Mouse (Mus musculus) small intestine, adult 2 months (tissue): ENCODE results near the gene Taar3. TPM values are rescaled to one million over a fixed set of nuclear protein-coding genes. Genes with fewer than 3 reads are reported as not detected.

ENCODE experiments used
- H3K27ac ChIP-seq: fragments of 200-500 bp; 2 replicates; pipeline ENCODE4 v1.5.1; 2012; ENCODE audit warnings: low read depth, low read length, control low read depth, inconsistent platforms; ENCODE audit not compliant: insufficient read depth
- H3K27me3 ChIP-seq: fragments of 200-500 bp; 2 replicates; pipeline ENCODE4 v1.6.1; 2012; ENCODE audit warnings: mild to moderate bottlenecking, moderate library complexity, low read length, inconsistent platforms; ENCODE audit not compliant: control insufficient read depth, insufficient read depth
- H3K36me3 ChIP-seq: fragments of 200-500 bp; 2 replicates; pipeline ENCODE4 v1.6.1; 2012; ENCODE audit warnings: mild to moderate bottlenecking, low read length, control low read depth, inconsistent platforms; ENCODE audit not compliant: control insufficient read depth, insufficient read depth
- H3K4me1 ChIP-seq: fragments of 200-500 bp; 2 replicates; pipeline ENCODE4 v1.6.1; 2012; ENCODE audit warnings: low read length, inconsistent platforms, mixed read lengths; ENCODE audit not compliant: control insufficient read depth, insufficient read depth, insufficient read length
- H3K4me3 ChIP-seq: fragments of 200-500 bp; 2 replicates; pipeline ENCODE4 v1.5.1; 2012; ENCODE audit warnings: low read depth, mild to moderate bottlenecking, control low read depth, inconsistent platforms, low read length, moderate library complexity
- CTCF ChIP-seq: fragments of 200-500 bp; IDR thresholded peaks from 2 replicates; pipeline ENCODE4 v1.5.1; 2012; ENCODE audit warnings: low read depth, mild to moderate bottlenecking, control low read depth, inconsistent platforms, low read length, moderate library complexity, mixed read lengths; ENCODE audit not compliant: insufficient replicate concordance, insufficient read length; ENCODE audit errors: extremely low read depth
- POLR2A ChIP-seq: fragments of 200-500 bp; IDR thresholded peaks from 2 replicates; pipeline ENCODE4 v1.6.1; 2012; ENCODE audit warnings: low read depth, mild to moderate bottlenecking, control low read depth, inconsistent platforms, low read length, moderate library complexity
- WGBS: fragments of 180-500 bp; shearing (Covaris S2); methylation state at CpG from one replicate; pipeline ENCODE4 v1.1.7; 2018; 5-methylcytosine and 5-hydroxymethylcytosine counted together
- polyA plus RNA-seq: library from polyadenylated mRNA; depleted of rRNA; stranded (reverse); fragments of >200 nt; gene quantifications from 2 replicates; pipeline ENCODE4 v1.2.3, GENCODE M21; 2012; rRNA removed

Taar3 gene
- polyA plus RNA-seq, result not detected in 2 replicates

GRCm38 (mm10) chr10:23949508-23950005 lies at the start of gene Taar3:
Gene Taar3 (plus strand): TSS chr10:23949558.
- no peak for TF ChIP-seq POLR2A
- no peak for TF ChIP-seq CTCF
- no peak within 1 kb of the TSS for H3K27ac ChIP-seq
- no peak within 1 kb of the TSS for H3K4me3 ChIP-seq
- no peaks in the 10 kb centered on the region for H3K36me3 ChIP-seq
- no peaks in the 10 kb centered on the region for H3K4me1 ChIP-seq
- no peaks in the 10 kb centered on the region for H3K27me3 ChIP-seq
- 91% methylated on average over 16 of the region's 16 CpGs for WGBS

- H3K27ac ChIP-seq, result no peak overlapping the region
- no peak overlapping the region for H3K4me3 ChIP-seq
- peaks cover 8% of the 10 kb centered on the region for H3K36me3 ChIP-seq
- 92% methylated on average over 3 of the region's 3 CpGs for WGBS
- H3K4me1 ChIP-seq, result no peaks in the 10 kb centered on the region
- TF ChIP-seq POLR2A (no peak), CTCF (no peak)
- H3K27me3 ChIP-seq, result no peaks in the 10 kb centered on the region
Observed at GRCm38 (mm10) chr10:23901119-23901518, 48.2 kb upstream of the Taar3 start.

- 95% methylated on average over 1 of the region's 1 CpGs for WGBS
- H3K4me3 ChIP-seq, result no peak overlapping the region
- TF ChIP-seq CTCF (no peak), POLR2A (no peak)
- H3K27me3 ChIP-seq, result no peaks in the 10 kb centered on the region
- no peak overlapping the region for H3K27ac ChIP-seq
- H3K4me1 ChIP-seq, result no peaks in the 10 kb centered on the region
- peaks cover 5% of the 10 kb centered on the region; the same call in 1 of the 2 replicates for H3K36me3 ChIP-seq
Observed at GRCm38 (mm10) chr10:23905661-23906060, 43.7 kb upstream of the Taar3 start.

- Histone ChIP-seq H3K36me3 (no peaks in the 10 kb centered on the region), H3K27ac (no peak within 1 kb of the TSS), H3K4me1 (no peaks in the 10 kb centered on the region), H3K4me3 (no peak within 1 kb of the TSS), H3K27me3 (no peaks in the 10 kb centered on the region)
- no peak for TF ChIP-seq CTCF
- TF ChIP-seq POLR2A, result no peak
- 84% methylated on average over 4 of the region's 4 CpGs for WGBS
Observed at GRCm38 (mm10) chr10:23920056-23920455, 29.3 kb upstream of the Taar3 start, which contains the start of gene Taar1. Gene Taar1 (plus strand): TSS chr10:23920356.

DNA sequence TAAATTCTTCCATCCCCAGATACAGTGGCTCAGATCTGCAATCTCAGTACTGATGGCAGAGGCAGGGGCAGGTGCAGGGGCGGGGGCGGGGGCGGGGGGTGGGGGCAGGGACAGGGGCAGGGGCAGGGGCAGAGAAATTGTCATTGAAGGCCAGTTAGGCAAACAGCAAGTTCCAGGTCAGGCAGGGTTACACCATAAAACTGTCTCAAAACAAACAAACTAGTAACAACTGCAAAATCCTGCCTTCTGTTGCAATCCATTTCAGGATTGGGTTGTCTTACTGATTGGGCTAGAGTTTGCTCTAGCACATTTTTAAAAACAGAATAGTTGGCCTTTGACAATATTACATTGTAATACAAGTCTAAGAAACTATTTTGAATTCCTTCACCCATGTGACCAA lies 26.9 kb upstream of the Taar3 start:
- Histone ChIP-seq H3K27ac (no peak overlapping the region), H3K4me1 (no peaks in the 10 kb centered on the region), H3K36me3 (no peaks in the 10 kb centered on the region), H3K4me3 (no peak overlapping the region), H3K27me3 (no peaks in the 10 kb centered on the region; the same call in 1 of the 2 replicates)
- WGBS, result 66% methylated on average over 3 of the region's 3 CpGs
- TF ChIP-seq CTCF, result no peak
- no peak for TF ChIP-seq POLR2A

GRCm38 (mm10) chr10:23923941-23924340 lies 25.4 kb upstream of the Taar3 start:
- Histone ChIP-seq H3K4me3 (no peak overlapping the region), H3K27ac (no peak overlapping the region), H3K27me3 (no peaks in the 10 kb centered on the region; the same call in 1 of the 2 replicates), H3K36me3 (no peaks in the 10 kb centered on the region), H3K4me1 (no peaks in the 10 kb centered on the region)
- 86% methylated on average over 2 of the region's 2 CpGs for WGBS
- TF ChIP-seq POLR2A, result no peak

GRCm38 (mm10) chr10:23937613-23938012 lies 11.7 kb upstream of the Taar3 start:
- no peak overlapping the region for H3K4me3 ChIP-seq
- no peaks in the 10 kb centered on the region for H3K4me1 ChIP-seq
- H3K27ac ChIP-seq, result no peak overlapping the region
- 29% methylated on average over 4 of the region's 4 CpGs for WGBS
- no peaks in the 10 kb centered on the region for H3K36me3 ChIP-seq
- no peaks in the 10 kb centered on the region for H3K27me3 ChIP-seq
- TF ChIP-seq POLR2A, result no peak

GRCm38 (mm10) chr10:23938312-23938711 lies 11.0 kb upstream of the Taar3 start, which contains the start of gene Taar2:
Gene Taar2 (plus strand): TSS chr10:23938572.
- H3K27me3 ChIP-seq, result no peaks in the 10 kb centered on the region
- H3K27ac ChIP-seq, result no peak within 1 kb of the TSS
- WGBS, result 61% methylated on average over 6 of the region's 6 CpGs
- no peaks in the 10 kb centered on the region for H3K36me3 ChIP-seq
- H3K4me1 ChIP-seq, result no peaks in the 10 kb centered on the region
- no peak within 1 kb of the TSS for H3K4me3 ChIP-seq
- no peak for TF ChIP-seq CTCF
- no peak for TF ChIP-seq POLR2A
